Mouse (Mus musculus) naive thymus-derived CD4-positive, alpha-beta T cell, adult 2 months (primary cell): Measurements from ENCODE around the gene Actrt3.

ENCODE experiments used
- DNase-seq: peaks from one replicate; pipeline ENCODE4 v3.0.0-alpha.2; 2011; ENCODE audit warnings: low read depth

The Actrt3 gene

GRCm38 (mm10) chr3:30599711-30600545 lies at the start of gene Actrt3:
Gene Actrt3 (minus strand): TSS chr3:30599939.
- DNase-seq = peak; percentile 54

DNA sequence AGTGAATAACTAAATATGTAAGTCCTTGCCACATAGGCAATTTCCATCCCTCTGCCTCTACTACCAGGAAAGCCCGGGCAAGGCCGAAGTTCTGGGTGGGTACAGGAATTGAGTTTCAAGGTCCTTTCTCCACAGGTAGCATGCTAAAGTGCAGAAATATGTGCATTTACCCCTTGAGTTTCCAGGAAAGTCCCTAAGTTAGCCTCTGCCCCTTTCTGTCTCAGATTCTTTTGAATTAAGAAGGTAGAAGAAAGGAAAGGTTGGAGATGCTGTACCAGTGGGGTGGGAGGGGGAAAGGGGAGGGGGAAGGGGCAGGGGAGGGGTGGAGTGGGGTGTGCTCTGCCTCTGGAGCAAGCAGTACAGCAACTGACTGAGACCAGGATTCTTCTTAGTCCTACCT lies 48.7 kb upstream of the Actrt3 start:
- no peak for DNase-seq

- DNase-seq = no peak
Observed at GRCm38 (mm10) chr3:30647440-30648090, 47.8 kb upstream of the Actrt3 start, which contains the start of gene Lrrc34. Gene Lrrc34 (minus strand): TSS chr3:30647869.

DNA sequence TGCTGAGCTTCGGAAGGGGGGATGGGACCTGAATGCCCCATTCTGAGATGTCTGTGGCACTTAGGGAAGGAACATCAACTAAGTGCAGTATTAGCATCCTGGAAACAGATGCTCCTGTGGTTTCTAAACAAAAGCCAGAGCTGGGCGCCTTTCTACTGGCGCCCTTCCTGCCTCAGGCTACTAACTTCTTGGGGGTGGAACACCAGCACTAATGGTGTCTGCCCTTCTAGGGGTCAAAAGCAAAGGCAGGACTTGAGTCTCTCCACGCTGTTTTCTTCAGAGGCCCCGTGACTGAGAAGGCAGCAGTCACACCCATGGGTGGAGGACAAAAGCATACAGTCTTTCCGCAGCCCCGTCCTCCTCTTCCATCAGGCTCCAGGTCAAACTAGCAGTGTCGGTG lies 47.0 kb upstream of the Actrt3 start:
- no peak for DNase-seq

DNA sequence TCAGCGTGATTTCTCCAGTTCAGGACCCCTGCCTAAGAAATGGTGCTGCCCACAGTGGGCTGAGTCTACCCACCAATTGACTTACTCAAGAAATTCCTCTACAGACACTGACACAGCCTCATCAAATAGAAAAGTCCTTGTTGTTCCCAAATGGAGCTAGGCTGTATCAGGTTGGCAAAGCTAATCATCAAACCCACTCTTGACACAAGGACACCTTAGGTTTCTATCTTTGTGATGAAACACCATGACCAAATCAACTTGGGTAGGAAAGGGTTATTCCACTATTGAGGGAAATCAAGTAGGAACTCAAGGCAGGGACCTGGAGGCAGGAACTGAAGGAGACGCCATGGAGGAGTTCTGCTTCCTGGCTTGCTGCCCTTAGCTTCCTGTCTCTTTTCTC lies 44.5 kb upstream of the Actrt3 start, which contains the start of gene Lrriq4:
Gene Lrriq4, plus strand, starts transcription at position 301 of the 400 bp plus-strand sequence.
- DNase-seq = no peak

- DNase-seq = no peak
Observed at GRCm38 (mm10) chr3:30635629-30636028, 35.9 kb upstream of the Actrt3 start.

- no peak for DNase-seq
Observed at GRCm38 (mm10) chr3:30633681-30634080, 33.9 kb upstream of the Actrt3 start.

DNA sequence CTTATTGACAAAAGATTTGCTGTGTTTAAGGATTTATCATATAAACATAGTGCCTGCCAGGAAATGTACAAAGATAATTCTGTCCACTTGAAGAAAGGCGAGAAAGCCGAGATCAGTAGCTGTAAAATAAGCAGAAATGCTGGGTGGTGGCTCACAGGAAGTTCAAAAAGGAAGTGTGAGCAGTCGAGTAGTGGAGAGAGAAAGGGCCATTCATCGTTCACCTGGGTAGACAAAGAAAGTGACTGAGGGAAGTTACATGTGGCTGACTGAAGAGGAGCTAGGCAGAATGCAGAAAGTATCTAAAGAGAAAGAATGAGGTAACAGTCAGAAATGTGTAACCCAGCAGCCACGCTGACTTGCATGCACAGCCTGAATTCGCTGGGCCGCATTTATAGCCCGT lies 20.4 kb upstream of the Actrt3 start:
- DNase-seq = no peak

GRCm38 (mm10) chr3:30610930-30611329 lies 11.2 kb upstream of the Actrt3 start:
- DNase-seq = peak; percentile 78

DNA sequence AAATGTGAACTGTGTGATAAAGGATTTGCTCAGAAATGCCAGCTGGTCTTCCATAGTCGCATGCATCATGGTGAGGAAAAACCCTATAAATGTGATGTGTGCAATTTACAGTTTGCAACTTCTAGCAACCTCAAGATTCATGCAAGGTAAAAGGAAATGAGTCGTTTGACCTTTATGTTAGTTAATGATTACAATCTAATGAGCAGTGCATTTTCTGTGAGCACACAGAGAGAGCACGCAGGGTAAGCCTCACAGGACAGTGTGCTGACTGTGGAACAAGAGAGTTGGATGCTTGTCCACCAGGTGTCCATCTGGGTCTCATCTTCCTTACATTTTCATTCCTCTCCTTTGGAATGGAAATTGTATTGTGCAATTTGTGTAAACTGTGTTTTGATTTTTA lies 9.3 kb upstream of the Actrt3 start:
- no peak for DNase-seq

GRCm38 (mm10) chr3:30603256-30603655 lies 3.5 kb upstream of the Actrt3 start:
- DNase-seq = no peak

DNA sequence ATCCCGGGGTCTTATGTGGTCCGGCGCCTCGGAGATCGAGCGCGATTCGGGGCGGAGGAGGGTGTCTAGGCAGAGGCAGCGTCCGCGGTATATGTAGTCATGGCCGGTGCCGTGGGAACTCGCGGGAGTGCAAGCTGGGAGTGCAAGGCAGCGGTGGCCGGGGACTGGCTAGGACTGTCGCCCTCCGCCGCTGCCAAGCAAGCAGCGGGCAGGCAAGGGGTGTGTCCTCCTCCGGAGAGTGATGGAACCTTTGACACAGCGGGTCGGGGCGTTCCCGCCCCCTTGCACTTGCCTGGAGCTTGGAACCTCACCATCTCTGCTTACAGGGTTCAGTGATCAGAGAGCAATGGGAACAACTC lies 3.0 kb upstream of the Actrt3 start:
- no peak for DNase-seq

DNA sequence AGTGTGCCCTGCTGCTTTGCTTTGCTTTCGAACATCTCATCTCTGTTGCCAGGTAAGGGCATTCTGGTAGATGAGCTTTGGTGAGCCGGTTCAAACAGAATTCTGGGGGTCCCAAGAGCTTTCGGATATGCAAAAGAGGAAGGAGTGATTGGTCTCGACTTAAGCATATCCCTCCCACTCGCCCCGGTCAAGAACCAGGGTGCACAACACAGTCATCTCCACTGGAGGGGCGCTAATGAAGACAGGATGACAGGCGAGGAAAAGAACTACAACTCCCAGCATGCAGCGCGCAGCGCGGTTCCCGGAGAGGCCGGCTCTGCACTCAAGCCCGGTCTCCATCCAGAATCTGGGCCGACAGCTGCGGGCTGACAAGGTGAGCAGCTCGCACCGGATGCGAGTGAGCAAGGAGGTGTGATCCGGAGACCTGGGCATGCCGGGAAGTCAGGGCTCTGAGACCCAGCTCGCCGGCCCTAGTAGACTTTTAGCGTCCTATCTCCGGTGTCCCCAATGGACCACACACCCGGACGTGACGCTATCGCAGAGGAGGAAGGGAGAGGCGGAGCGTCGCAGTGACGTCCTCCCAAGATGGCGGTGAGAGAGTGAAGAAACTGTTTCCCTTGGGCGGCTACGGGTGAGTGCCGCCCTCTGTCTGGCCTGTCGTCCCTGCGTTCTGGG lies 2.5 kb upstream of the Actrt3 start, which contains the start of gene Mynn:
Gene Mynn, plus strand, starts transcription at position 1 of the 675 bp plus-strand sequence.
- DNase-seq = peak; percentile 98

DNA sequence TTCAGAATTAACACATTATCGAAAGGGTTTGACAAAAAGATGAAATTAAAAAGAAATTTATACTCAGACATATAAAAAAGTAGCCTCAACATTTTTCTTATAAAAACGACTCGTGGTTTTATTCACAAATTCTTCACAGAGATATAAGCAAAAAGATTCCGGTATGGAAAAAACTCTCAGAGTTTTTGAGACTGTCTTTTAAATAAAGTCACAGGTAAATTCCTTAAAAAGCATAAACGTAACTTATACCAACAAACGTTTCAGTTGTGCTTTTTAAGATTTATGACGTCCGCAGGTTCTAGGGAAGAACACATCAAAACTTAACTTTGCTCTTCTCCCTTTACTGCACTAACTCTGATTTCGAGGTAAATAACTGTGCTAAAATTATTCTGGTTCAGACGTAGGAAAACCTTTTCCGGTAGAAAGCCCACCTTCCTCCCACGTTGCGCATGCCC lies 1.9 kb upstream of the Actrt3 start:
- DNase-seq = no peak

- DNase-seq = peak; percentile 97
Observed at GRCm38 (mm10) chr3:30601175-30601574, 1.4 kb upstream of the Actrt3 start.

DNA sequence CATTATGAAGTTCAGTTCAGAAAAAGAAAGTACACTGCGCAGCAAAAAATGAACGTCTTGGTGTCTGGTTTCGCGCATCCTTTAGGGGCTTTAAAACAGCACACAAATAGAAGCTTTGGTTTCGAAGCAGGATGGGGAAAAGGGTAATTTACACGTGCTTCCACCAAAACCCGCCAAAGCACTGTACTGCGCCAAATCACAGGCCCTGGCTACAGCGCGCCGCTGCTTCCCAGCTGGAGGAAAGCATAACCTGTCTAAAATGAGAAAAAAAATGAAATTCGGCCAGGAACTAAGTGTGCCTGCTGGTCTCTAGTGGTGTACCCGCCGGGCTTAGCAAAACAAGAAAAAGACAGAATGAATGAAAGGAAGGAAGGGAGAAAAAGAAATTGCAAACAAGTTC lies 978 bp upstream of the Actrt3 start:
- DNase-seq = no peak

DNA sequence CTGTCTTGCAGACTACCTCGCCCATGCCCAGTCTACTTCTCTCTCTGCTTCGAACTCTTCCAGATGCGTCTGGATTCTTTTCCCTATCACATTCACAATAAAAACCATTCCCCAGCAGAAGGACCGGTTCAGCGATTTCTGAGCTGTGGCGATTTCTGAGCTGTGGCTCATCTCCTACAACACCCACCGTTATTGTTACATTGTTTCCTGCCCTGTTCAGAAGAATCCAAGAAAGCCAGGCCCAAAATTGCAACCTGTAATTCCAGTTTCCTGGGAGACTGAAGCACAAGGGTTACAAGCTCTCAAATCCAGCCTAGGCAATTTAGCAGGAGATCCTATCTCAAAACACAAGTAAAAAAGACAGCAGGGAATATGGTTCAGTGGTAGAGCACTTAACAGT lies 2.5 kb downstream of the Actrt3 start:
- DNase-seq = no peak

DNA sequence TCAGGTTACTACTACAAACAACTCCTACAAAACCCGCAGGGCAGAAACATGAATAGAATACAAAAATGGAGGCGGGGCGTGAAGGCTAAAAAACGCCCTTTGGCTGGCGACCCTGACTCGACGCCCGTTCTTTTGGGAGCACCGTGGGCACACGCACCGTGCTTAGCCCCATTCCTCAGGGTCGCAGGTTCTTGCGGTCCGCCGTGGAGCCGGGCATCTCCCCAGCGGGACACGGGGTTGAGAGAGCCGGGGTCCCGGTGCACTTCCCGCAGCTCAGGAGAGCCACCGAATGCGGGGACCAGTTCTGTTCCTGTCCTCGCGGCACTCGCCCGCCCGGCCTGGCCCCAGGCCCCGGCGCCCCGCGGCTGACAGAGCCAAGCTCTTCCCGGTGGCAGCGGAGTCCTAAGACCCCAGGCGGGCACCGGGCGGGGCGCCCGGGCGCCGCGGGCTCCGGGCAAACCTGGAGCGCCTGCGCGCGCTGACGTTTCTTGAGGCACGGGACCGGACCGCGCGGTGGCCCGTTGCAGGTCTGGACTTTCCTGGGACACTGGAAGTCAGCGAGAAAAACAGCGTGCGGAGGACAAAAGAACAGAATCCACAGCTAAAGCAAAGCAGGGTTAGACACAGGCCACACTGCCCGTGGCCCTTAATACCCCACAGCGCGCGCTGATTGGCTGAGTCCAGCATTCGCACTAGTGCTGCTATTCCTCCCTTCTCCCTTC lies 4.5 kb downstream of the Actrt3 start:
- peak; percentile 48 for DNase-seq

GRCm38 (mm10) chr3:30593719-30594485 lies 5.8 kb downstream of the Actrt3 start:
- DNase-seq = peak; percentile 62

- DNase-seq = peak; percentile 82
Observed at GRCm38 (mm10) chr3:30592418-30592853, 7.3 kb downstream of the Actrt3 start.

DNA sequence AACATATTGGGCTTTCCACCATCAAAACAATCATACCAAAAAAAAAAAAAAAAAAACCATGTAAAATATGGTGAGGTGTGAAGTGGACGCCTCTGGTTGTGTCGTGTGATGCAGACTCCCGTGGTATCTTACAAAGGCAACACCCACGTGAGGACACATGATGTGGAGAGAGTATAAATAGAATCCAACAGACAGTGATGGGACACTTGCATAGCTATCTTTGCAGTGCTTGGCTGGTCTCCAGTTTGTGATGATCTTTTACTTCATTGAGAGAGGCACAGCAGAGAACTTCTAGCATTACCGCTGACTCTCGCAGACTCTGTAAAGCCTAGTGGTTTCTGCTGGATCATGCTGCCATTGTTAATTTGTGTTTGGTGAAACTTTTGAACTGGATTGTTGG lies 10.9 kb downstream of the Actrt3 start:
- DNase-seq = no peak
